Mouse (Mus musculus): ENCODE results near the gene 2310057M21Rik.
"Not testable (repeated sequence)": the region's sequence is repeated elsewhere in the genome, so short reads cannot be mapped to it uniquely, and the experiment has no call there.

Gene 2310057M21Rik

GRCm38 (mm10) chr7:131362615-131363300, at the start of gene 2310057M21Rik:
Gene 2310057M21Rik (minus strand): TSS chr7:131362759.
- peak; percentile 81 to 84 for DNase-seq (ENCODE audit: low spot score in 2 of 2)

DNA sequence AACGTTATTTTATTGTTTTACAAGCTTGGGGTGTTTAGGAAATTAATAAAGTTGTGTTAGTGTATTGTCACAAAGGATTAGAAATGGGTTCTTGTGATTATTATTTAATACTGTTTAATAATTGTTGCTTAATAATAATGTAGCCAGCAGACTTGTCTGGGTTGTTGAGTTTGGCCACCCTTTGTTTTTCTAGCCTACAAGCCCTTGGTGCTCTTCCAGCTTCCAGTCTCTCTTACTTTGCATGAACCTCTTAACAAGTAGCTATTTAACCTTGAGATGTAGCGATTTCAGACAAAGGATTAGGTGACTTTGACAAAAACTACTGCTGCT, 49.3 kb upstream of the 2310057M21Rik start:
- DNase-seq (ENCODE audit: low spot score in 2 of 2) = no peak

DNA sequence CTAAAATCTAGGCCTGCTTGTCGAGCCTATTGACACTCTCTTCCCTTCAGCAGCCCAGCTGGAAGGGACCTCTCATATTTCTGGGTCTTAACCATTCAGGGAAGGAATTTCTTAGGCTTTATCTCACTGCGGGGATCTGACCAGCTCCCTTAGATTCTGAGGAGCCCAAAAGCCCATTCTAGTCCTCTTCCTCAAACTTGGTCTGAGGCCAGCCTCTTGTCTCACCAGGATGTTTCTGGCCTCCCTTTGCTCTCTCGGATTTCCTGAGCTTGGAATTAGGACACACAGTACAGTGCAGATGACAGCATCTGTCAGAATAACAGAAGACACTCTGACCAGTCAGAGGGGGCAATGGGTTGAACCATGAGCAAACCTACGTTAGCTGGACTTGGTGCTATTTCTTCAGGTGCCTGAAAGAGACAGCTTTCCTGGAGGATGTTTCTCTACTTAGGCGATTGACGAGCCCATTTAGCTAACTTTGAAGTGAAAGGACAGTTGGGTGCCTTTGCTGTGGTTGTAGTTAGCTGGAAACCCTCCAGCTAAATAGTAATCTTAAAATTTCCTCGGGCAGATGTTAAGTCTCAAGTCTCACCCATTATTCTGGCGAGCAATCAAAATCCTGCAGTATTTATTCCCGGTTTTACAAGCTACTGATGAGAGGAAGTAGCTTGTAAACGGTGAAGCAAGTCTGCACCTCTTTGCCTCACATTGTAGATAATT, 48.8 kb upstream of the 2310057M21Rik start:
- DNase-seq (ENCODE audit: low spot score in 2 of 2) = no peak

- DNase-seq (ENCODE audit: low spot score in 2 of 2) = peak; percentile 96 to 99
These were observed 48.0 kb upstream of the 2310057M21Rik start, which contains the start of the genes Ikzf5 and Acadsb for GRCm38 (mm10) chr7:131410416-131411058. Gene Ikzf5 (minus strand): TSS chr7:131410521. Gene Acadsb (plus strand): TSS chr7:131410601.

GRCm38 (mm10) chr7:131409988-131410385, 47.4 kb upstream of the 2310057M21Rik start:
- peak in 1 of 2 experiments; percentile 39 for DNase-seq (ENCODE audit: low spot score in 2 of 2)

- DNase-seq (ENCODE audit: low spot score in 2 of 2) = peak in 1 of 2 experiments; percentile 4
These were observed 46.9 kb upstream of the 2310057M21Rik start for GRCm38 (mm10) chr7:131409321-131409987.

DNA sequence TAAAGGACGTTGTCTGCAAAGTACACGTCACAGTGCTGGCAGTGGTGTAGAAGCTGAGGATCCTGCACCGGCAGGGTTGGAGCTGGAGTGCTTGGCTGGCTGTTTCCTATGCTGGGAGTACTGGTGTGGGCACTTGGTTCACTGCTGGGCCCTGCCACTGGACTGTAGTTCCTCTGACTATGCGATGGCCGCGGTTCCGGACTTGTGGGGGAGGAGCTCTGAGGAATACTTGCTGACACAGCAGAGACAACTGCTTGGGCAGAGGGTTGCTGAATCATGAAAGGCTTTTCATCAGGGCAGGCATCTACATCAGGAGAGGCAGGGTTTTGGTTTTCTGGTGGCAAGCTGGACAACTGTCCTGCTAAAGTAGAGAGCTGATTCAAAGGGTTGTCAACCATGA, 29.2 kb upstream of the 2310057M21Rik start:
- DNase-seq (ENCODE audit: low spot score in 2 of 2) = not testable (repeated sequence)

- DNase-seq (ENCODE audit: low spot score in 2 of 2) = peak in 1 of 2 experiments; percentile 7
These were observed 9.5 kb upstream of the 2310057M21Rik start for GRCm38 (mm10) chr7:131371880-131372651.

DNA sequence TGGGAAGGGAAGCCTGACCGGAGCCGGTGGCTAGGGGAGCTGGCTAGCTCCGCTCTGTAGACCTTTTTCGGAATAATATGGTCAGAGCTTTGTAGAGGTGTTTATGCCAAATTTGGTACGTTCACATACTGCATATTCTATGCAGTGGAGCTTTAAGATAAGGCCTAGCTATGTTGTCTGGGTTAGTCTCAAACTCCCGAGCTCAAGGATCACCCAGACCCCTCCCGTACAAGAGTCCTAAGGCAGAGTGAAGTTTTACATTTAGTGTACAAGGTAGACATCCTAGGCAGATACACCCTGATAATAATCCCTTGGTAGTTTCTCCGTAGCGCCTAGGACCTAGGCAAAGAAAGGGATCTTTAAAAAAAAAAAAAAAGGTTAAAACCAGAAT, 8.9 kb upstream of the 2310057M21Rik start:
- no peak for DNase-seq (ENCODE audit: low spot score in 2 of 2)

DNA sequence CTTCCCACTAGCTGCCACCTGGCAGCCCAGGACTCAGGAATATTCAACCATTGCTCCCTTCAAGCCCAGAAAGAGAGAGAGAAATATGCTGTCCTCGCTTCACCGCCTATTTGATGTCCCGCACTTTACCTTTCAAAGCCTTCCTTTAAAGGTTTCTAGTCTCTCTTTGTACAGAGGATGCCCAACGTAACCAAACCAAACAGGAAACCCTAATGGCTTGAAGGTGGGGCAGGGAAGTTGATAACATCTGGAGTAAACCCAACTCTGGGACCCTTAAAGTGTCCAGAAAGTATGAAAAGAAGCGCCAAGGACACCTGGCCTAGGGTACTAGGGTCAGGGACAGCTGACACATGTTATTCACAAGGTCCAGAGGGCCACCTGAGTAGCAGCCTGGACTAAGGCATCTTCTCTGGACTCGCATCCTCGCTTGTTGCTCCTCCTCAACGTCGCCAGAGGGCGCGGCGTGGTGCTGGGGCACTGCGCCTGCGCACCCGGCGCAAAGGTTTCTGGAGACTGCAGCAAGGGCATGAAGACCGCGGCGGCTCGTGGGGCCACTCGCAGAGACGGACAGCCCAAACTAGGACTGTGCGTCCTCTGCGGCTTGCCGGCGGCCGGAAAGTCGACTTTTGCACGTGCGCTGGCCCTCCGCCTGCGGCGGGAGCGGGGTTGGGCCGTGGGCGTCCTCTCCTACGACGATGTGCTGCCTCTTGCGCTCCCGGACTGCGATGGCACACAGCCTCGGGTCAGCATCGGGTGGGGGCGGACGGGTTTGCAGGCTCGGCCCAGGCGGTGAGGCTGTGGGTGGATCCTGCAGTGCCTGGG, 8.3 kb upstream of the 2310057M21Rik start, which contains the start of gene Pstk:
Gene Pstk, plus strand, starts transcription at position 494 of the 822 bp plus-strand sequence.
- DNase-seq (ENCODE audit: low spot score in 2 of 2) = peak; percentile 58 to 81

GRCm38 (mm10) chr7:131364131-131364530, 1.6 kb upstream of the 2310057M21Rik start:
- no peak for DNase-seq (ENCODE audit: low spot score in 2 of 2)

DNA sequence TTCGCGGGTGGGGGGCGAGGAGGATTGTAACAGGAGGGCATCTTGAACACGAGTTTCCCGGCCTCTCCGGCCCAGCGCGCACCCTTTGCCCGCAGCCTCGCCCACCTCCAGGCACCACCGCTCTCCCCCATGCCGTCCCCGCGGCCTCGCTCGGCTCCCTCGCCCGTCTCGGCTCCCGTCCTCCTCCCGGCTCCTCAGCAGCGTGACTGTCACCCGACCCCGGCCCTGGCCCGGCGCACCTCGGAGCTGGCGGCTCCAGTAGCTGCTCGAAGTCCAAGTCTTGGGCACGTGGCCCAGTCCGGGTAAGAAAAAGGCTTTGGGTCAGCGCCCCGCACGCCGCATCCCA, 317 bp downstream of the 2310057M21Rik start:
- DNase-seq (ENCODE audit: low spot score in 2 of 2) = no peak

GRCm38 (mm10) chr7:131356105-131356504, 6.5 kb downstream of the 2310057M21Rik start:
- DNase-seq (ENCODE audit: low spot score in 2 of 2) = no peak

DNA sequence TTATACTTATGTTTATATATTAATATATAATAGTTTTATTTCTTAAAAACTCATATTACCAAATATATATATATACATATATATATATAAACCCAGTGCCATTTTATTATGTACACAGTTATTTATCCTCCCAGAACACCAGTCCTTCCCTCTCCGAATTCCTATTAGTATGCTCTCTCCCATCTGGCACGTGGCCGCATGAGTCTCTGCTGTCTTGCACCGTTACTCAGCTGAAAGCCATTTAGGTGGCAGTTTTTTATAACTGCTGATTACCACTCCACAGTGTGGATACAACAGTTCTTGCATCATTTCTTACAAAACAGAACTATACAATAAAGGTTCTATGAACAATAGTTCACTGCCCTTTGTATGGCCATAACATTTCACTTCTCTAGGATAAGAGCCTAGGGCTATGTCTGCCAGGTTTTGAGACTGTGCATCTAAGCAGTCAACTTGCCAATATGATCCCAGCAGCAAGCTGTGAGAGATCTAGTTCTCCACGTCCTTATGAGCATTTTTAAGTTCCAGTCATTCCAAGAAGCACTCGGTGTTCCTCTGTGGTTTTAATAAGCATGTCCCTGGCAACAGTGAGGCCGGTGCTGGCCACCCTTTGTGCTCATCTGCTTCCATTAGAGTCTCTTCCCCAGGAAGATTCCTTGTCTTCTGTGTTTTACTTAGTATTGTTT, 16.6 kb downstream of the 2310057M21Rik start:
- DNase-seq (ENCODE audit: low spot score in 2 of 2) = no peak

DNA sequence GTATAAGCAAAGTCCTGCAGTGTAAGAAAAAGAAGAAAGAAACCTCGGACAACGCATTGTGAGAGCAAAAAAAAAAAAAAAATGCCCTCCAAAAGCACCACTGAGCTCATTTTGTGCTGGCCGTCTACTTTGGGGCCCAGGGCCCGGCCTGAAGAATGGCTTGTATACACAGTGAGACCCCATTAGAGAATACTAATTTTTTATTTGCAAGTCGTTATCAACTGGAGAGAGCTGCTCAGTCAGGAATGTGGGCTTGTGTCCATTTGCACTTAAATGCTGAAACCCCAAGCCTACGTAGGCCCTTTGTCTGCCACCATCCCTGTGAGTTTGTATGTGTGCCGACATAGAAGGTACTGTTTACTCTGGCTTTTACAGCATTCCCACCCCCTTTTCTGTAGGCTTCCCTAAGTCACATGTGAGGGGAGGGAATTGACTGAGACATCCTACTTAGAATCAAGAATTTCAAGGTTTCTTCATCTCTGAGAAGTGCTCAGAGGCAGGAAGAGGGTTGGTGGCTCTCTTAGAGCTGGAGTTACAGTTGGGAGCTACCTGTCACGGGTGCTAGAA, 25.0 kb downstream of the 2310057M21Rik start:
- no peak for DNase-seq (ENCODE audit: low spot score in 2 of 2)

GRCm38 (mm10) chr7:131333564-131333963, 29.0 kb downstream of the 2310057M21Rik start, which contains the start of gene Fam24a:
Gene Fam24a (plus strand): TSS chr7:131333864.
- no peak for DNase-seq (ENCODE audit: low spot score in 2 of 2)

DNA sequence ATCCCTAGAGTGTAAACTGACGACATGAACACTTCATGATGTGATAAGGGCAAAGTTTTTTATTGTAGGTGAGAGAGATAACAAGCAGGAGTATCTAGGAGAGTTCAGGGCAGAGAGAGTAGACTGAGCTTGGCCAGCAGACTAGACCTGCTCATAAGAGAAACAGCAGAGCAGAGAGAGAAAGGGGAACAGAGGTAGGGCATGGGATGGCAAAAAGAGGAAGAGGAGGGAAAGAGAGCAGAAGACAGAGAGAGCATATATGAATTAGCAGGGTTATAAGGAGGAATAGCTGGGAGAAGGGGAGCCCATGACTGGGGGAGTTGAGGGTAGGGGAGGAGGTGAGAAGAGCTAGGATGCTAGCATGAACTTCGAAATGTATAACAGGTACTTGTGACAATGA, 30.9 kb downstream of the 2310057M21Rik start:
- DNase-seq (ENCODE audit: low spot score in 2 of 2) = no peak

DNA sequence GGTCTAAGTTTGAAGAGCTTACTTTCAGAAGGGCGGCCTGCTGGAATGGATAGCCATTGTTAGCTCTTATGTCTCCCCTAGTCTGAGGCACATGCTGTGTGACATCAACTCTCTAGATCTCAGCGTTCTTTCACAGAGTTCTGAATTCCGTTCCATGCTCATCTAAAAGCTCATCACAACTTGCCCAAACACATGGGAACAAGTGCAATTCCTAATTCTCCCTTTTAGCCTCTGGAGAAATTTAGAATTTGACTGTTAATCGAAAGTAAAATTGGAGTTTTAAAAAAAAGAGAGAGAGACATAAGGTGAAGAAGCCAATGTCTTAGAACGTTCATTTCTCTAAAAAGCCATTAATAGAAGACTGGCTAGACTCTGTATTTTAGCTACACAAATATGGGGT, 33.1 kb downstream of the 2310057M21Rik start, which contains the start of gene Fam24b:
Gene Fam24b, minus strand, starts transcription at position 101 of the 400 bp plus-strand sequence.
- no peak for DNase-seq (ENCODE audit: low spot score in 2 of 2)

DNA sequence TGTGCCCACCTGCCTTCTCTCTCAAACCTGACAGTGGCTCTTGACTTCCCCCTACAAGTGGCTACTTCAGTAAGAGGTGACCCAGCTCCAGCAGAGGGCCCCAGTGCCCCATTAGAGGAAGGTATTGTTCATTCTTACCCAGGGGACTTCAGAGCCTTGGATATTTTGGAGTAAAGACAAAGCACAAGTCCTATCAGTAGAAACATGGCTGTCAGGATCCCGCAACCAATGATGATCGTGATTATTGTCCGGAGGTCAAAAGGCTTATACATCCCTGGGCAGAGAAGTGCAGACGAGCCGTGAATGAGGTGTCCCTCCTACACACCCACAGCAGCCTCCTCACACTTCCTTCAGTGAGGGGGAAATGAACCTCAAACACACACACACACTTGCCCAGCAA, 35.5 kb downstream of the 2310057M21Rik start:
- DNase-seq (ENCODE audit: low spot score in 2 of 2) = no peak
